Mouse (Mus musculus) kidney, embryonic 15.5 days (tissue): ENCODE results near the gene Cdk2. TPM values are rescaled to one million over a fixed set of nuclear protein-coding genes. Genes with fewer than 3 reads are reported as not detected.

Experiments
- polyA plus RNA-seq: library from polyadenylated mRNA; unstranded; fragments of >200 nt; fragmentation: Nextera tagmentation; extraction: Ambion mirVana; gene quantifications from 2 replicates; pipeline ENCODE4 v1.2.1, GENCODE M21; 2015

Gene Cdk2
- polyA plus RNA-seq, 1 experiment from 2014 or later: 107 TPM

Other genes starting within 250 kb of the Cdk2 start
- 75.9 and 77.2 TPM in 2 replicates for gene Smarcc2, start 245.8 kb downstream of the Cdk2 start, polyA plus RNA-seq
- 1,170 and 1,259 TPM in 2 replicates for gene Myl6, start 210.9 kb downstream of the Cdk2 start, polyA plus RNA-seq
- gene Myl6b, start 206.3 kb downstream of the Cdk2 start, polyA plus RNA-seq: 4.2 and 4.7 TPM in 2 replicates
- gene Esyt1, start 179.2 kb downstream of the Cdk2 start, polyA plus RNA-seq: 19.4 and 22.8 TPM in 2 replicates
- gene Zc3h10, start 157.3 kb downstream of the Cdk2 start, polyA plus RNA-seq: 16.2 and 17.7 TPM in 2 replicates
- 4,214 and 4,446 TPM in 2 replicates for gene Rpl41, start 155.7 kb downstream of the Cdk2 start, polyA plus RNA-seq
- gene Pa2g4, start 139.0 kb downstream of the Cdk2 start, polyA plus RNA-seq: 205 and 207 TPM in 2 replicates
- 9.7 and 10.7 TPM in 2 replicates for gene Erbb3, start 115.4 kb downstream of the Cdk2 start, polyA plus RNA-seq
- gene Rps26, start 78.3 kb downstream of the Cdk2 start, polyA plus RNA-seq: 752 and 867 TPM in 2 replicates
- gene Ikzf4, start 59.0 kb downstream of the Cdk2 start, polyA plus RNA-seq: 1.9 and 2.2 TPM in 2 replicates
- 11.7 and 13.2 TPM in 2 replicates for gene Suox, start 31.0 kb downstream of the Cdk2 start, polyA plus RNA-seq
- 71.4 and 72.3 TPM in 2 replicates for gene Rab5b, start 8.8 kb downstream of the Cdk2 start, polyA plus RNA-seq
- gene Pmel, start 836 bp downstream of the Cdk2 start, polyA plus RNA-seq: 1.2 TPM in 2 replicates
- 5.9 and 6.0 TPM in 2 replicates for gene Dgka, start 39.8 kb upstream of the Cdk2 start, polyA plus RNA-seq
- gene Pym1, start 42.9 kb upstream of the Cdk2 start, polyA plus RNA-seq: 40.2 and 41.4 TPM in 2 replicates
- 0.73 and 1.6 TPM in 2 replicates for gene Mmp19, start 85.9 kb upstream of the Cdk2 start, polyA plus RNA-seq
- 54.0 and 56.0 TPM in 2 replicates for gene Dnajc14, start 99.0 kb upstream of the Cdk2 start, polyA plus RNA-seq
- gene Tmem198b, start 99.3 kb upstream of the Cdk2 start, polyA plus RNA-seq: 16.7 and 20.6 TPM in 2 replicates
- 208 and 213 TPM in 2 replicates for gene Sarnp, start 112.3 kb upstream of the Cdk2 start, polyA plus RNA-seq
- gene Ormdl2, start 116.6 kb upstream of the Cdk2 start, polyA plus RNA-seq: 80.9 and 83.4 TPM in 2 replicates
- 7.2 and 8.7 TPM in 2 replicates for gene Gdf11, start 186.7 kb upstream of the Cdk2 start, polyA plus RNA-seq
- gene Cd63, start 196.0 kb upstream of the Cdk2 start, polyA plus RNA-seq: 671 and 731 TPM in 2 replicates
- gene Rdh5, start 217.9 kb upstream of the Cdk2 start, polyA plus RNA-seq: 15.3 and 18.8 TPM in 2 replicates
- gene Bloc1s1, start 219.0 kb upstream of the Cdk2 start, polyA plus RNA-seq: 220 and 231 TPM in 2 replicates
- gene Itga7, start 228.8 kb upstream of the Cdk2 start, polyA plus RNA-seq: 3.6 and 4.2 TPM in 2 replicates